In genomic region chr2:4584252-4584651, GRCm38 (mm10) we compare ENCODE assay signal across 20 mouse cellular contexts.
DNase-seq lines count a peak whose midpoint lies in the region; ATAC-seq and TF ChIP-seq lines count a peak whose summit lies in the region.
"Had no signal": no experiment of that assay in that cellular context is flagged by ENCODE, and none has a peak within 500 bp of the region (broad histone marks: within the 10 kb centered on the region; RNA-seq: fewer than 3 reads in every experiment).

No protein-coding gene starts in this region.

- ATAC-seq in stomach, embryonic 15.5 days (ENCODE audit: insufficient read depth, low FRiP score, low read depth), result no peak
- no peak for ATAC-seq in stomach, postnatal 0 days (ENCODE audit: low FRiP score, low TSS enrichment)
- ATAC-seq in limb, embryonic 13.5 days (ENCODE audit: low FRiP score, low read depth), result peak; percentile 48; the same call in 1 of the 2 replicates
- ATAC-seq: forebrain, embryonic 16.5 days; hindbrain, postnatal 0 days; intestine, embryonic 15.5 days had no signal

- TF ChIP-seq CTCF in gastrocnemius, adult 2 months (IDR thresholded peaks at IDR 0.05), result no peak
- TF ChIP-seq CTCF in stomach, postnatal 0 days (IDR thresholded peaks at IDR 0.05; ENCODE audit: low read depth), result no peak

- H3K36me3 ChIP-seq in stomach, embryonic 15.5 days, result no peaks in the 10 kb centered on the region
- no peaks in the 10 kb centered on the region for H3K36me3 ChIP-seq in stomach, postnatal 0 days (ENCODE audit: control insufficient read depth, insufficient read depth, low read length)
- H3K36me3 ChIP-seq in limb, embryonic 13.5 days, result peaks cover 55% of the 10 kb centered on the region
- H3K36me3 ChIP-seq: intestine, embryonic 15.5 days had no signal

- 75% methylated on average over 5 of the region's 5 CpGs for WGBS in stomach, embryonic 15.5 days
- WGBS in stomach, postnatal 0 days, result 75% methylated on average over 5 of the region's 5 CpGs
- 14% methylated on average over 5 of the region's 5 CpGs for WGBS in limb, embryonic 13.5 days

- no peak overlapping the region for H3K4me3 ChIP-seq in gastrocnemius, adult 2 months
- H3K4me3 ChIP-seq in stomach, embryonic 15.5 days (replicated peaks), result no peak overlapping the region
- no peak overlapping the region for H3K4me3 ChIP-seq in stomach, postnatal 0 days (ENCODE audit: low read depth, low read length)
- H3K4me3 ChIP-seq in limb, embryonic 13.5 days, result no peak overlapping the region
- H3K4me3 ChIP-seq: embryonic facial prominence, embryonic 13.5 days; forebrain, embryonic 12.5 days; hindbrain, embryonic 12.5 days; intestine, embryonic 15.5 days had no signal

- H3K27ac ChIP-seq in gastrocnemius, adult 2 months, result 0 out of 2 replicates have a peak overlapping the region, but pooled peaks have one; percentile 13
- H3K27ac ChIP-seq in stomach, embryonic 15.5 days, result 0 out of 2 replicates have a peak overlapping the region, but pooled peaks have one; percentile 5
- H3K27ac ChIP-seq in stomach, postnatal 0 days (replicated peaks), result no peak overlapping the region
- H3K27ac ChIP-seq in limb, embryonic 13.5 days, result peak overlapping the region; percentile 8; the same call in 1 of the 2 replicates
- H3K27ac ChIP-seq: embryonic facial prominence, embryonic 13.5 days; forebrain, embryonic 12.5 days; hindbrain, embryonic 12.5 days; hindbrain, postnatal 0 days; intestine, embryonic 15.5 days had no signal

- no peak for TF ChIP-seq EP300 in stomach, postnatal 0 days (optimal IDR thresholded peaks at IDR 0.05)

- H3K9ac ChIP-seq in stomach, embryonic 15.5 days, result no peak overlapping the region
- H3K9ac ChIP-seq in stomach, postnatal 0 days (ENCODE audit: low read length), result no peak overlapping the region
- H3K9ac ChIP-seq in limb, embryonic 13.5 days, result no peak overlapping the region
- H3K9ac ChIP-seq: embryonic facial prominence, embryonic 13.5 days; forebrain, embryonic 12.5 days; hindbrain, embryonic 12.5 days; intestine, embryonic 15.5 days had no signal

- intact Hi-C loops in gastrocnemius, adult 2 months (cut with DNase I), result no loop called here

- H3K9me3 ChIP-seq in stomach, embryonic 15.5 days, result no peaks in the 10 kb centered on the region
- no peaks in the 10 kb centered on the region for H3K9me3 ChIP-seq in stomach, postnatal 0 days (ENCODE audit: control insufficient read depth, low read length)
- H3K9me3 ChIP-seq in limb, embryonic 13.5 days, result no peaks in the 10 kb centered on the region
- H3K9me3 ChIP-seq: embryonic facial prominence, embryonic 13.5 days; forebrain, embryonic 12.5 days; hindbrain, embryonic 12.5 days; intestine, embryonic 15.5 days had no signal

- no peak for DNase-seq in gastrocnemius, adult 2 months
- DNase-seq in gastrocnemius, adult 18-20 months (ENCODE audit: low spot score), result no peak
- DNase-seq in stomach, postnatal 0 days (ENCODE audit: low spot score), result no peak
- DNase-seq in cerebellum, adult 11 months, result no peak
- DNase-seq: adrenal gland, adult 2 months; adrenal gland, postnatal 25 days; cerebellum, adult 2 months; cerebellum, postnatal 10 days; gastrocnemius, postnatal 36 days; heart, adult 11 months; heart, postnatal 10 days; heart, postnatal 4 days had no signal

- H3K4me1 ChIP-seq in stomach, embryonic 15.5 days, result peaks cover 15% of the 10 kb centered on the region
- 0 out of 2 replicates have a peak, but pooled peaks cover 2% of the 10 kb centered on the region for H3K4me1 ChIP-seq in stomach, postnatal 0 days (replicated peaks; ENCODE audit: control insufficient read depth, insufficient read depth)
- H3K4me1 ChIP-seq in limb, embryonic 13.5 days, result peaks cover 84% of the 10 kb centered on the region

- no peaks in the 10 kb centered on the region for H3K27me3 ChIP-seq in stomach, embryonic 15.5 days (replicated peaks)
- no peaks in the 10 kb centered on the region for H3K27me3 ChIP-seq in stomach, postnatal 0 days (ENCODE audit: control insufficient read depth, insufficient read depth, low read length)
- no peaks in the 10 kb centered on the region for H3K27me3 ChIP-seq in limb, embryonic 13.5 days
- H3K27me3 ChIP-seq: embryonic facial prominence, embryonic 13.5 days; forebrain, embryonic 12.5 days; hindbrain, embryonic 12.5 days; intestine, embryonic 15.5 days had no signal

- no peak overlapping the region for H3K4me2 ChIP-seq in stomach, embryonic 15.5 days
- H3K4me2 ChIP-seq in stomach, postnatal 0 days (replicated peaks; ENCODE audit: low read depth), result no peak overlapping the region
- H3K4me2 ChIP-seq in limb, embryonic 13.5 days (replicated peaks), result no peak overlapping the region
- H3K4me2 ChIP-seq: embryonic facial prominence, embryonic 13.5 days; forebrain, embryonic 12.5 days; hindbrain, embryonic 12.5 days; intestine, embryonic 15.5 days had no signal
